In genomic region chr1:134361195-134361856, GRCm38 (mm10) we compare ENCODE assay signal across 7 mouse cellular contexts. TPM values are rescaled to one million over a fixed set of nuclear protein-coding genes. Genes with fewer than 3 reads are reported as not detected.
DNase-seq lines count a peak whose midpoint lies in the region; ATAC-seq and TF ChIP-seq lines count a peak whose summit lies in the region.

No protein-coding gene starts in this region.

- no peaks in the 10 kb centered on the region for H3K9me3 ChIP-seq in embryonic facial prominence, embryonic 13.5 days
- no peaks in the 10 kb centered on the region for H3K9me3 ChIP-seq in intestine, embryonic 16.5 days (ENCODE audit: control insufficient read depth, low read length)
- no peaks in the 10 kb centered on the region for H3K9me3 ChIP-seq in midbrain, embryonic 15.5 days

- DNase-seq in thymus, adult 2 months: peak; percentile 5
- DNase-seq in thymus, adult 18-20 months: no peak
- DNase-seq in layer of hippocampus, adult 8-10 months (ENCODE audit: low spot score in 2 of 2): no peak

- no peak for TF ChIP-seq POLR2A in thymus, adult 2 months (IDR thresholded peaks at IDR 0.05; ENCODE audit: control insufficient read depth, extremely low read depth, insufficient read depth, low read length, poor library complexity)

- peak; percentile 63 for ATAC-seq in embryonic facial prominence, embryonic 13.5 days (ENCODE audit: insufficient number of reproducible peaks, insufficient read depth, low FRiP score, low TSS enrichment, low read depth)
- peak; percentile 89 for ATAC-seq in intestine, embryonic 16.5 days
- ATAC-seq in midbrain, embryonic 15.5 days (replicated peaks): peak; percentile 85
- ATAC-seq in monocyte, adult 5-6 weeks (replicated peaks; ENCODE audit: insufficient number of reproducible peaks, low FRiP score, low TSS enrichment, poor library complexity, severe bottlenecking): no peak; the same call in 1 of the 2 replicates

- WGBS in thymus, adult 2 months: under 1% methylated on average over 44 of the region's 44 CpGs
- under 1% methylated on average over 42 of the region's 44 CpGs for WGBS in embryonic facial prominence, embryonic 13.5 days
- under 1% methylated on average over 35 of the region's 44 CpGs for WGBS in intestine, embryonic 16.5 days
- WGBS in midbrain, embryonic 15.5 days: 1% methylated on average over 44 of the region's 44 CpGs

- H3K4me3 ChIP-seq in thymus, adult 2 months (ENCODE audit: control insufficient read depth, insufficient read depth, low read length): peak overlapping the region; percentile 84
- peak overlapping the region; percentile 89 for H3K4me3 ChIP-seq in embryonic facial prominence, embryonic 13.5 days
- peak overlapping the region; percentile 93 for H3K4me3 ChIP-seq in intestine, embryonic 16.5 days (ENCODE audit: low read length)
- H3K4me3 ChIP-seq in midbrain, embryonic 15.5 days: peak overlapping the region; percentile 93

- H3K9ac ChIP-seq in embryonic facial prominence, embryonic 13.5 days: peak overlapping the region; percentile 94
- H3K9ac ChIP-seq in intestine, embryonic 16.5 days (ENCODE audit: low read depth, low read length): peak overlapping the region; percentile 93
- H3K9ac ChIP-seq in midbrain, embryonic 15.5 days: peak overlapping the region; percentile 96

- no peak for TF ChIP-seq CTCF in thymus, adult 2 months (IDR thresholded peaks at IDR 0.05; ENCODE audit: borderline replicate concordance, control insufficient read depth, extremely low read depth, insufficient read depth, low read length, poor library complexity)

- H3K27me3 ChIP-seq in thymus, adult 2 months (ENCODE audit: control insufficient read depth, insufficient read depth, low read length): no peaks in the 10 kb centered on the region
- no peaks in the 10 kb centered on the region for H3K27me3 ChIP-seq in embryonic facial prominence, embryonic 13.5 days
- no peaks in the 10 kb centered on the region for H3K27me3 ChIP-seq in intestine, embryonic 16.5 days (replicated peaks; ENCODE audit: control insufficient read depth, insufficient read depth, low read length)
- no peaks in the 10 kb centered on the region for H3K27me3 ChIP-seq in midbrain, embryonic 15.5 days (replicated peaks)

- peak overlapping the region; percentile 84 for H3K4me2 ChIP-seq in embryonic facial prominence, embryonic 13.5 days
- H3K4me2 ChIP-seq in intestine, embryonic 16.5 days (ENCODE audit: low read depth, low read length): peak overlapping the region; percentile 58
- H3K4me2 ChIP-seq in midbrain, embryonic 15.5 days: peak overlapping the region; percentile 66

- H3K4me1 ChIP-seq in thymus, adult 2 months (replicated peaks; ENCODE audit: control insufficient read depth, insufficient read depth, low read length): peaks cover 5% of the 10 kb centered on the region
- peaks cover 9% of the 10 kb centered on the region for H3K4me1 ChIP-seq in embryonic facial prominence, embryonic 13.5 days
- peaks cover 16% of the 10 kb centered on the region for H3K4me1 ChIP-seq in intestine, embryonic 16.5 days (ENCODE audit: control insufficient read depth, insufficient read depth, low read length)
- peaks cover 27% of the 10 kb centered on the region for H3K4me1 ChIP-seq in midbrain, embryonic 15.5 days

- H3K27ac ChIP-seq in thymus, adult 2 months (ENCODE audit: control insufficient read depth, insufficient read depth, low read length): no peak overlapping the region
- peak overlapping the region; percentile 80 for H3K27ac ChIP-seq in embryonic facial prominence, embryonic 13.5 days
- peak overlapping the region; percentile 85 for H3K27ac ChIP-seq in intestine, embryonic 16.5 days (ENCODE audit: low read length)
- H3K27ac ChIP-seq in midbrain, embryonic 15.5 days: peak overlapping the region; percentile 88

- H3K36me3 ChIP-seq in thymus, adult 2 months (ENCODE audit: control insufficient read depth, insufficient read depth, low read length): peaks cover 11% of the 10 kb centered on the region
- peaks cover 27% of the 10 kb centered on the region for H3K36me3 ChIP-seq in embryonic facial prominence, embryonic 13.5 days
- H3K36me3 ChIP-seq in intestine, embryonic 16.5 days (ENCODE audit: control insufficient read depth, insufficient read depth, low read length): no peaks in the 10 kb centered on the region; the same call in 1 of the 2 replicates
- peaks cover 9% of the 10 kb centered on the region; the same call in 1 of the 2 replicates for H3K36me3 ChIP-seq in midbrain, embryonic 15.5 days (replicated peaks)

RNA-seq across cellular contexts. Expression of gene Tmem183a, which starts 0.5 kb away (rescaled TPM):
- polyA plus RNA-seq in thymus, adult 2 months (2012; rRNA removed): 85.4 and 98.5 TPM in 2 replicates
- polyA plus RNA-seq in embryonic facial prominence, embryonic 13.5 days (2015; fragmentation: Nextera tagmentation; extraction: Ambion mirVana): 84.1 and 89.7 TPM in 2 replicates
- polyA plus RNA-seq in intestine, embryonic 16.5 days (2015; fragmentation: Nextera tagmentation; extraction: Ambion mirVana): 84.9 and 88.6 TPM in 2 replicates
- 144 and 147 TPM in 2 replicates for polyA plus RNA-seq in midbrain, embryonic 15.5 days (2015; fragmentation: Nextera tagmentation; extraction: Ambion mirVana)
- total RNA-seq in monocyte, adult 5-6 weeks (2017): 65.8 to 73.9 TPM (median 67.8 TPM) in 3 replicates
- total RNA-seq in layer of hippocampus, adult 8-10 months (2022): 10 to 100 TPM; 59.9 to 70.0 (median 61.8) TPM

RNA-seq across cellular contexts. Expression of gene 4933406M09Rik, which starts 24.4 kb away (rescaled TPM):
- not detected in 2 replicates for polyA plus RNA-seq in thymus, adult 2 months (2012; rRNA removed)
- polyA plus RNA-seq in embryonic facial prominence, embryonic 13.5 days (2015; fragmentation: Nextera tagmentation; extraction: Ambion mirVana): not detected in 2 replicates
- 0.07 TPM in 1 of 2 replicates, not detected in the other for polyA plus RNA-seq in intestine, embryonic 16.5 days (2015; fragmentation: Nextera tagmentation; extraction: Ambion mirVana)
- not detected in 2 replicates for polyA plus RNA-seq in midbrain, embryonic 15.5 days (2015; fragmentation: Nextera tagmentation; extraction: Ambion mirVana)
- not detected in 3 replicates for total RNA-seq in monocyte, adult 5-6 weeks (2017)
- total RNA-seq in layer of hippocampus, adult 8-10 months (2022): not detected

RNA-seq across cellular contexts. Expression of gene Ppfia4, which starts 28.6 kb away (rescaled TPM):
- polyA plus RNA-seq in thymus, adult 2 months (2012; rRNA removed): 13.6 and 17.2 TPM in 2 replicates
- polyA plus RNA-seq in embryonic facial prominence, embryonic 13.5 days (2015; fragmentation: Nextera tagmentation; extraction: Ambion mirVana): 4.0 and 5.0 TPM in 2 replicates
- 4.6 and 4.7 TPM in 2 replicates for polyA plus RNA-seq in intestine, embryonic 16.5 days (2015; fragmentation: Nextera tagmentation; extraction: Ambion mirVana)
- polyA plus RNA-seq in midbrain, embryonic 15.5 days (2015; fragmentation: Nextera tagmentation; extraction: Ambion mirVana): 18.9 and 20.4 TPM in 2 replicates
- 20.4 to 28.3 TPM (median 20.4 TPM) in 3 replicates for total RNA-seq in monocyte, adult 5-6 weeks (2017)
- 10 to 100 TPM; 72.2 to 86.2 (median 77.3) TPM for total RNA-seq in layer of hippocampus, adult 8-10 months (2022)

RNA-seq across cellular contexts. Expression of gene Cyb5r1, which starts 44.0 kb away (rescaled TPM):
- 44.9 and 47.2 TPM in 2 replicates for polyA plus RNA-seq in thymus, adult 2 months (2012; rRNA removed)
- polyA plus RNA-seq in embryonic facial prominence, embryonic 13.5 days (2015; fragmentation: Nextera tagmentation; extraction: Ambion mirVana): 34.9 and 37.4 TPM in 2 replicates
- polyA plus RNA-seq in intestine, embryonic 16.5 days (2015; fragmentation: Nextera tagmentation; extraction: Ambion mirVana): 32.3 and 38.6 TPM in 2 replicates
- 12.6 and 13.3 TPM in 2 replicates for polyA plus RNA-seq in midbrain, embryonic 15.5 days (2015; fragmentation: Nextera tagmentation; extraction: Ambion mirVana)
- 56.4 to 76.4 TPM (median 62.0 TPM) in 3 replicates for total RNA-seq in monocyte, adult 5-6 weeks (2017)
- 10 to 100 TPM; 28.8 to 43.0 (median 35.5) TPM for total RNA-seq in layer of hippocampus, adult 8-10 months (2022)

RNA-seq across cellular contexts. Expression of gene Adipor1, which starts 53.9 kb away (rescaled TPM):
- 92.2 and 94.0 TPM in 2 replicates for polyA plus RNA-seq in thymus, adult 2 months (2012; rRNA removed)
- 81.6 and 87.4 TPM in 2 replicates for polyA plus RNA-seq in embryonic facial prominence, embryonic 13.5 days (2015; fragmentation: Nextera tagmentation; extraction: Ambion mirVana)
- 78.7 and 82.8 TPM in 2 replicates for polyA plus RNA-seq in intestine, embryonic 16.5 days (2015; fragmentation: Nextera tagmentation; extraction: Ambion mirVana)
- polyA plus RNA-seq in midbrain, embryonic 15.5 days (2015; fragmentation: Nextera tagmentation; extraction: Ambion mirVana): 76.0 and 82.4 TPM in 2 replicates
- 133 to 190 TPM (median 182 TPM) in 3 replicates for total RNA-seq in monocyte, adult 5-6 weeks (2017)
- total RNA-seq in layer of hippocampus, adult 8-10 months (2022): 10 to 100 TPM; 54.3 to 62.3 (median 58.9) TPM
